Mouse (Mus musculus) spleen, adult 2 months (tissue): ENCODE data around the gene Cuedc2. TPM values are rescaled to one million over a fixed set of nuclear protein-coding genes. Genes with fewer than 3 reads are reported as not detected.

ENCODE experiments used
- DNase-seq, 2 experiments: peaks; one replicate each; pipeline versions ENCODE4 v3.0.0 to v3.0.0-alpha.2; 2012 to 2021; ENCODE audit warnings: low spot score in 2 of 2, low read depth in 1 of 2
- H3K27ac ChIP-seq: fragments of 200-500 bp; 2 replicates; pipeline ENCODE4 v1.5.1; 2012; ENCODE audit warnings: low read length, inconsistent platforms; ENCODE audit not compliant: insufficient read depth
- H3K27me3 ChIP-seq: fragments of 200-500 bp; 2 replicates; pipeline ENCODE4 v1.6.1; 2012; ENCODE audit warnings: mild to moderate bottlenecking, moderate library complexity, low read length, inconsistent platforms; ENCODE audit not compliant: control insufficient read depth, insufficient read depth
- H3K36me3 ChIP-seq: fragments of 200-500 bp; 2 replicates; pipeline ENCODE4 v1.6.1; 2012; ENCODE audit warnings: mild to moderate bottlenecking, low read length, inconsistent platforms; ENCODE audit not compliant: control insufficient read depth, insufficient read depth
- H3K4me1 ChIP-seq: fragments of 200-500 bp; 2 replicates; pipeline ENCODE4 v1.6.1; 2011; ENCODE audit warnings: inconsistent platforms; ENCODE audit not compliant: control insufficient read depth, insufficient read depth, insufficient read length
- H3K4me3 ChIP-seq: fragments of 200-500 bp; 2 replicates; pipeline ENCODE4 v1.5.1; 2011; ENCODE audit warnings: mild to moderate bottlenecking, inconsistent platforms; ENCODE audit not compliant: insufficient read depth, insufficient read length; ENCODE audit errors: extremely low read depth
- CTCF ChIP-seq: fragments of 200-500 bp; IDR thresholded peaks from 2 replicates; pipeline ENCODE4 v1.5.1; 2011; ENCODE audit warnings: mild to moderate bottlenecking, inconsistent platforms; ENCODE audit not compliant: insufficient read depth, insufficient read length, insufficient replicate concordance; ENCODE audit errors: extremely low read depth
- POLR2A ChIP-seq: fragments of 200-500 bp; IDR thresholded peaks from 2 replicates; pipeline ENCODE4 v1.6.1; 2011; ENCODE audit warnings: low read depth, low read length, inconsistent platforms
- WGBS: fragments of 180-500 bp; shearing (Covaris S2); methylation state at CpG from one replicate; pipeline ENCODE4 v1.1.7; 2018; 5-methylcytosine and 5-hydroxymethylcytosine counted together
- polyA plus RNA-seq: library from polyadenylated mRNA; depleted of rRNA; stranded (reverse); fragments of >200 nt; gene quantifications from 2 replicates; pipeline ENCODE4 v1.2.3, GENCODE M21; 2012

Cuedc2 gene
- polyA plus RNA-seq, 1 experiment, result 45.3 TPM

- Histone ChIP-seq H3K4me3 (no peak overlapping the region), H3K27me3 (no peaks in the 10 kb centered on the region), H3K4me1 (peaks cover 7% of the 10 kb centered on the region; the same call in 1 of the 2 replicates), H3K27ac (no peak overlapping the region), H3K36me3 (peaks cover 7% of the 10 kb centered on the region)
- DNase-seq, result no peak
- 94% methylated on average over 4 of the region's 4 CpGs for WGBS
- TF ChIP-seq POLR2A (no peak), CTCF (no peak)
These were observed 36.0 kb downstream of the Cuedc2 start for GRCm38 (mm10) chr19:46302551-46302950.

- H3K27me3 ChIP-seq, result no peaks in the 10 kb centered on the region
- no peaks in the 10 kb centered on the region for H3K36me3 ChIP-seq
- DNase-seq, result no peak
- no peak overlapping the region for H3K27ac ChIP-seq
- H3K4me1 ChIP-seq, result peaks cover 4% of the 10 kb centered on the region; the same call in 1 of the 2 replicates
- H3K4me3 ChIP-seq, result no peak overlapping the region
- 57% methylated on average over 8 of the region's 8 CpGs for WGBS
- TF ChIP-seq POLR2A (no peak), CTCF (no peak)
These were observed 38.0 kb downstream of the Cuedc2 start for GRCm38 (mm10) chr19:46300294-46301045.

DNA sequence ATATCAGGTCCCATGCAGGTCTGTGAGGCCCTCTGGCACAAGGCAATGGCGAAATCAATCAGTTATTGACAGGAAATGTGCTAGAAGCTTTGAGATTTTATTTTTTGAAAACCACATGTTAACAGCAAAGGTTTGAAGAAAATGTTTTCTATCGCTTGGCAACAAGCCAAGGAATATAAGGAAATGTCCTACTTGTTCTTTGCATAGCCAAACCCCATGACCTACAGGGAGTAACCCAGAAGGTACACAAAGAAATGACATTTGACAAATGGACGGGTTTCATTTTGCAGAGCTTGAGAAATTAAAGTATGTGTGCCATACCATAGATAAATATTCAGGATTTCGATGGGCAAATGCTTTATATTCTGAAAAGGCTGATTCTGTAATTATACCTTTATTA lies 41.6 kb downstream of the Cuedc2 start:
- TF ChIP-seq CTCF (no peak), POLR2A (no peak)
- Histone ChIP-seq H3K27ac (no peak overlapping the region), H3K36me3 (no peaks in the 10 kb centered on the region), H3K27me3 (no peaks in the 10 kb centered on the region), H3K4me3 (no peak overlapping the region), H3K4me1 (no peaks in the 10 kb centered on the region)
- no peak for DNase-seq
- 84% methylated on average over 4 of the region's 4 CpGs for WGBS

- TF ChIP-seq CTCF, result no peak
- TF ChIP-seq POLR2A, result no peak
- WGBS, result 63% methylated on average over 12 of the region's 12 CpGs
These were observed 47.9 kb downstream of the Cuedc2 start for GRCm38 (mm10) chr19:46290535-46291105.

GRCm38 (mm10) chr19:46287566-46287965 lies 50.9 kb downstream of the Cuedc2 start:
- Histone ChIP-seq H3K4me1 (no peaks in the 10 kb centered on the region), H3K4me3 (no peak overlapping the region), H3K36me3 (peaks cover 26% of the 10 kb centered on the region), H3K27ac (no peak overlapping the region), H3K27me3 (no peaks in the 10 kb centered on the region)
- TF ChIP-seq POLR2A (no peak), CTCF (no peak)
- DNase-seq, result no peak
- 91% methylated on average over 3 of the region's 3 CpGs for WGBS

More at GRCm38 (mm10) chr19:46290535-46291105, 47.9 kb downstream of the Cuedc2 start:
- Histone ChIP-seq H3K27me3 (no peaks in the 10 kb centered on the region), H3K36me3 (peaks cover 9% of the 10 kb centered on the region), H3K4me1 (no peaks in the 10 kb centered on the region), H3K4me3 (no peak overlapping the region), H3K27ac (no peak overlapping the region)
- no peak for DNase-seq

GRCm38 (mm10) chr19:46286926-46287325 lies 51.6 kb downstream of the Cuedc2 start:
- 84% methylated on average over 3 of the region's 3 CpGs for WGBS
- no peak overlapping the region for H3K27ac ChIP-seq
- no peaks in the 10 kb centered on the region for H3K27me3 ChIP-seq
- no peak overlapping the region for H3K4me3 ChIP-seq
- no peak for DNase-seq
- H3K36me3 ChIP-seq, result peaks cover 29% of the 10 kb centered on the region
- TF ChIP-seq CTCF, result no peak
- TF ChIP-seq POLR2A, result no peak
- H3K4me1 ChIP-seq, result no peaks in the 10 kb centered on the region

DNA sequence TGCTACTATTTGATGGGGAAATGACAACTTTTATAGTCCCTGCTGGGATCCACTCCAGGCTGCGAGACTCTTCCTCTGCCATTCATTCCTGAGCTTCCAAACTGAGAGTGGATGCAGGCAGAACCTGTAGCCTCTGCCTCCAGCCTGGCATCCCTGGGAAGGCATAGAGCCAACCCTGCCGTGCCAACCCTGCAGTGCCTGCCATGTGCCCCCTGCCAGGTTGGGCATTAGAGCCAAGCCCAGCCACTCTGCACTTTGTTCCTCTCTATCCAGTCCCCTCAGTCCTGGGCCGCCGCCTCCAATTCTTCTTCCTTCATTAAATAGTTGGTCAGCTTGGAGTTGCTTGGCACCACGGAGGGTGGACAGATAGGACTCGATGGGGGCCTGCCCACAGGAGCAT lies 52.5 kb downstream of the Cuedc2 start:
- Histone ChIP-seq H3K27ac (no peak overlapping the region), H3K4me1 (no peaks in the 10 kb centered on the region), H3K36me3 (peaks cover 31% of the 10 kb centered on the region), H3K27me3 (no peaks in the 10 kb centered on the region), H3K4me3 (no peak overlapping the region)
- no peak for TF ChIP-seq CTCF
- TF ChIP-seq POLR2A, result no peak
- WGBS, result 95% methylated on average over 6 of the region's 6 CpGs
- no peak for DNase-seq
